Mouse (Mus musculus) lung, postnatal 0 days (tissue): ENCODE measurements at regions not wholly inside any gene's neighbourhood (a gene's known extent, or its start where the extent isn't known, plus 50 kb on each side); places are given as distances from the start of the nearest gene placed in this dataset.
A peak's percentile ranks its signal among the peaks of the same experiment; 100 is the strongest.

Experiments
- ATAC-seq: fragments of 200-750 bp; cut with Nextera tagmentation; 2 replicates; pipeline ENCODE4 v1.8.0; 2017; ENCODE audit warnings: moderate library complexity
- DNase-seq: peaks from one replicate; pipeline ENCODE4 v3.0.0-alpha.2; 2016; ENCODE audit warnings: low spot score
- H3K27ac ChIP-seq: fragments of 300-500 bp; sonication (generic); 2 replicates; pipeline ENCODE4 v1.5.1; 2014; ENCODE audit warnings: antibody characterized with exemption, mild to moderate bottlenecking, low read length, mixed read lengths
- H3K27me3 ChIP-seq: fragments of 300-500 bp; sonication (generic); replicated peaks from 2 replicates; pipeline ENCODE4 v1.6.1; 2014; ENCODE audit warnings: low read length, mixed read lengths; ENCODE audit not compliant: insufficient read depth
- H3K36me3 ChIP-seq: fragments of 300-500 bp; sonication (generic); 2 replicates; pipeline ENCODE4 v1.6.1; 2014; ENCODE audit warnings: low read length, mixed read lengths; ENCODE audit not compliant: insufficient read depth
- H3K4me1 ChIP-seq: fragments of 300-500 bp; sonication (generic); 2 replicates; pipeline ENCODE4 v1.6.1; 2014; ENCODE audit warnings: antibody characterized with exemption, low read depth, low read length, mixed read lengths; ENCODE audit not compliant: insufficient read depth
- H3K4me2 ChIP-seq: fragments of 300-500 bp; sonication (generic); replicated peaks from 2 replicates; pipeline ENCODE4 v1.6.1; 2014; ENCODE audit warnings: low read depth, mild to moderate bottlenecking, low read length, moderate library complexity, mixed read lengths
- H3K4me3 ChIP-seq: fragments of 300-500 bp; sonication (generic); 2 replicates; pipeline ENCODE4 v1.5.1; 2014; ENCODE audit warnings: low read depth, low read length
- H3K9ac ChIP-seq: fragments of 300-500 bp; sonication (generic); replicated peaks from 2 replicates; pipeline ENCODE4 v1.6.1; 2014; ENCODE audit warnings: low read depth, mild to moderate bottlenecking
- H3K9me3 ChIP-seq: fragments of 300-500 bp; sonication (generic); 2 replicates; pipeline ENCODE4 v1.6.1; 2016; ENCODE audit warnings: low read length, mixed read lengths
- CTCF ChIP-seq: IDR thresholded peaks from 2 replicates; pipeline ENCODE4 v1.5.1; 2016; ENCODE audit warnings: antibody characterized with exemption, mild to moderate bottlenecking
- EP300 ChIP-seq: IDR thresholded peaks from 2 replicates; pipeline ENCODE4 v1.6.1; 2016; ENCODE audit warnings: antibody characterized with exemption, mild to moderate bottlenecking, control low read depth
- WGBS: fragments of 180-500 bp; shearing (Covaris S2); extraction: QIAGEN DNeasy Blood & Tissue Kit; methylation state at CpG from one replicate; pipeline ENCODE4 v1.1.7; 2014; 5-methylcytosine and 5-hydroxymethylcytosine counted together

GRCm38 (mm10) chr17:4461541-4461940 lies 532.6 kb upstream of the Arid1b start:
- TF ChIP-seq CTCF (no peak), EP300 (no peak)
- WGBS, result 71% methylated on average over 2 of the region's 2 CpGs

GRCm38 (mm10) chr17:4464286-4464880 lies 529.7 kb upstream of the Arid1b start:
- H3K4me3 ChIP-seq, result no peak overlapping the region
- no peak overlapping the region for H3K4me2 ChIP-seq
- WGBS, result 37% methylated on average over 2 of the region's 2 CpGs
- H3K9ac ChIP-seq, result no peak overlapping the region
- ATAC-seq (peak; percentile 57), DNase-seq (peak; percentile 79)
- no peaks in the 10 kb centered on the region for H3K9me3 ChIP-seq
- H3K36me3 ChIP-seq, result no peaks in the 10 kb centered on the region
- no peaks in the 10 kb centered on the region for H3K27me3 ChIP-seq
- no peak overlapping the region for H3K27ac ChIP-seq
- no peaks in the 10 kb centered on the region for H3K4me1 ChIP-seq
- TF ChIP-seq CTCF (no peak), EP300 (peak; percentile 15; the same call in 1 of the 2 replicates)

More at GRCm38 (mm10) chr17:4461541-4461940, 532.6 kb upstream of the Arid1b start:
- H3K36me3 ChIP-seq, result no peaks in the 10 kb centered on the region
- no peak overlapping the region for H3K4me3 ChIP-seq
- H3K9ac ChIP-seq, result no peak overlapping the region
- no peaks in the 10 kb centered on the region for H3K4me1 ChIP-seq
- H3K4me2 ChIP-seq, result no peak overlapping the region
- ATAC-seq (no peak), DNase-seq (no peak)
- H3K9me3 ChIP-seq, result no peaks in the 10 kb centered on the region
- no peak overlapping the region for H3K27ac ChIP-seq
- H3K27me3 ChIP-seq, result no peaks in the 10 kb centered on the region

- WGBS, result 75% methylated on average over 6 of the region's 6 CpGs
- ATAC-seq (no peak), DNase-seq (no peak)
- Histone ChIP-seq H3K9ac (no peak overlapping the region), H3K27ac (no peak overlapping the region), H3K36me3 (no peaks in the 10 kb centered on the region), H3K4me2 (no peak overlapping the region), H3K9me3 (no peaks in the 10 kb centered on the region), H3K4me3 (no peak overlapping the region), H3K27me3 (no peaks in the 10 kb centered on the region), H3K4me1 (no peaks in the 10 kb centered on the region)
- no peak for TF ChIP-seq CTCF
- no peak for TF ChIP-seq EP300
These were observed 528.4 kb upstream of the Arid1b start for GRCm38 (mm10) chr17:4465741-4466140.

- 69% methylated on average over 5 of the region's 5 CpGs for WGBS
- Histone ChIP-seq H3K9ac (no peak overlapping the region), H3K27ac (no peak overlapping the region), H3K4me3 (no peak overlapping the region), H3K27me3 (no peaks in the 10 kb centered on the region), H3K9me3 (no peaks in the 10 kb centered on the region), H3K4me2 (no peak overlapping the region), H3K4me1 (no peaks in the 10 kb centered on the region), H3K36me3 (no peaks in the 10 kb centered on the region)
- ATAC-seq (no peak), DNase-seq (no peak)
- TF ChIP-seq CTCF, result no peak
- TF ChIP-seq EP300, result no peak
These were observed 521.7 kb upstream of the Arid1b start for GRCm38 (mm10) chr17:4472412-4472811.

- no peaks in the 10 kb centered on the region for H3K9me3 ChIP-seq
- 86% methylated on average over 5 of the region's 5 CpGs for WGBS
- H3K4me2 ChIP-seq, result no peak overlapping the region
- TF ChIP-seq EP300 (no peak), CTCF (no peak)
- H3K4me3 ChIP-seq, result no peak overlapping the region
- no peak overlapping the region for H3K9ac ChIP-seq
- no peaks in the 10 kb centered on the region for H3K4me1 ChIP-seq
- H3K36me3 ChIP-seq, result no peaks in the 10 kb centered on the region
- DNase-seq (no peak), ATAC-seq (no peak)
- H3K27ac ChIP-seq, result no peak overlapping the region
- no peaks in the 10 kb centered on the region for H3K27me3 ChIP-seq
These were observed 519.8 kb upstream of the Arid1b start for GRCm38 (mm10) chr17:4474350-4474749.

- ATAC-seq (no peak), DNase-seq (no peak)
- H3K27me3 ChIP-seq, result no peaks in the 10 kb centered on the region
- no peaks in the 10 kb centered on the region for H3K36me3 ChIP-seq
- H3K27ac ChIP-seq, result no peak overlapping the region
- no peak overlapping the region for H3K4me3 ChIP-seq
- H3K9me3 ChIP-seq, result no peaks in the 10 kb centered on the region
- no peak overlapping the region for H3K4me2 ChIP-seq
- H3K9ac ChIP-seq, result no peak overlapping the region
- TF ChIP-seq CTCF, result no peak
- TF ChIP-seq EP300, result no peak
- 80% methylated on average over 3 of the region's 3 CpGs for WGBS
- H3K4me1 ChIP-seq, result no peaks in the 10 kb centered on the region
These were observed 518.5 kb upstream of the Arid1b start for GRCm38 (mm10) chr17:4475665-4476064.

- ATAC-seq (no peak), DNase-seq (no peak)
- no peak for TF ChIP-seq EP300
- TF ChIP-seq CTCF, result no peak
- no peaks in the 10 kb centered on the region for H3K27me3 ChIP-seq
- no peak overlapping the region for H3K4me3 ChIP-seq
- no peaks in the 10 kb centered on the region for H3K4me1 ChIP-seq
- no peak overlapping the region for H3K9ac ChIP-seq
- no peak overlapping the region for H3K4me2 ChIP-seq
- H3K9me3 ChIP-seq, result no peaks in the 10 kb centered on the region
- H3K36me3 ChIP-seq, result no peaks in the 10 kb centered on the region
- 90% methylated on average over 2 of the region's 2 CpGs for WGBS
- no peak overlapping the region for H3K27ac ChIP-seq
These were observed 499.7 kb upstream of the Arid1b start for GRCm38 (mm10) chr17:4494392-4494791.
